Mouse (Mus musculus): ENCODE measurements around the gene Lipa.
A peak's percentile ranks its signal among the peaks of the same experiment; 100 is the strongest.

The Lipa gene

GRCm38 (mm10) chr19:34526941-34527682 lies at the start of gene Lipa:
TSS of gene Lipa (minus strand) at chr19:34527474.
- peak; percentile 78 to 82 for DNase-seq (ENCODE audit: low read depth in 2 of 2, low spot score in 2 of 2)

- no peak for DNase-seq (ENCODE audit: low read depth in 2 of 2, low spot score in 2 of 2)
Observed at GRCm38 (mm10) chr19:34573650-34574049, 46.4 kb upstream of the Lipa start.

- DNase-seq (ENCODE audit: low read depth in 2 of 2, low spot score in 2 of 2), result no peak
Observed at GRCm38 (mm10) chr19:34571080-34571479, 43.8 kb upstream of the Lipa start.

GRCm38 (mm10) chr19:34569896-34570476 lies 42.7 kb upstream of the Lipa start:
- no peak for DNase-seq (ENCODE audit: low read depth in 2 of 2, low spot score in 2 of 2)

GRCm38 (mm10) chr19:34568988-34569895 lies 42.0 kb upstream of the Lipa start:
- no peak for DNase-seq (ENCODE audit: low read depth in 2 of 2, low spot score in 2 of 2)

GRCm38 (mm10) chr19:34566178-34566784 lies 39.0 kb upstream of the Lipa start:
- DNase-seq (ENCODE audit: low read depth in 2 of 2, low spot score in 2 of 2), result no peak

GRCm38 (mm10) chr19:34562556-34562955 lies 35.3 kb upstream of the Lipa start:
- DNase-seq (ENCODE audit: low read depth in 2 of 2, low spot score in 2 of 2), result no peak

- DNase-seq (ENCODE audit: low read depth in 2 of 2, low spot score in 2 of 2), result no peak
Observed at GRCm38 (mm10) chr19:34556621-34557020, 29.3 kb upstream of the Lipa start.

GRCm38 (mm10) chr19:34554061-34554460 lies 26.8 kb upstream of the Lipa start:
- DNase-seq (ENCODE audit: low read depth in 2 of 2, low spot score in 2 of 2), result no peak

GRCm38 (mm10) chr19:34553522-34553921 lies 26.2 kb upstream of the Lipa start:
- DNase-seq (ENCODE audit: low read depth in 2 of 2, low spot score in 2 of 2), result no peak

- no peak for DNase-seq (ENCODE audit: low read depth in 2 of 2, low spot score in 2 of 2)
Observed at GRCm38 (mm10) chr19:34553021-34553420, 25.7 kb upstream of the Lipa start.

GRCm38 (mm10) chr19:34551981-34552380 lies 24.7 kb upstream of the Lipa start:
- no peak for DNase-seq (ENCODE audit: low read depth in 2 of 2, low spot score in 2 of 2)

GRCm38 (mm10) chr19:34550534-34551223 lies 23.4 kb upstream of the Lipa start, which contains the start of gene Ifit2:
TSS of gene Ifit2 (plus strand) at chr19:34550694.
- peak; percentile 58 to 69 for DNase-seq (ENCODE audit: low read depth in 2 of 2, low spot score in 2 of 2)

GRCm38 (mm10) chr19:34550205-34550533 lies 22.9 kb upstream of the Lipa start:
- DNase-seq (ENCODE audit: low read depth in 2 of 2, low spot score in 2 of 2), result no peak

GRCm38 (mm10) chr19:34547976-34548375 lies 20.7 kb upstream of the Lipa start:
- peak; percentile 84 to 88 for DNase-seq (ENCODE audit: low read depth in 2 of 2, low spot score in 2 of 2)

- DNase-seq (ENCODE audit: low read depth in 2 of 2, low spot score in 2 of 2), result no peak
Observed at GRCm38 (mm10) chr19:34546211-34546610, 18.9 kb upstream of the Lipa start.

- no peak for DNase-seq (ENCODE audit: low read depth in 2 of 2, low spot score in 2 of 2)
Observed at GRCm38 (mm10) chr19:34539422-34539821, 12.1 kb upstream of the Lipa start.

- no peak for DNase-seq (ENCODE audit: low read depth in 2 of 2, low spot score in 2 of 2)
Observed at GRCm38 (mm10) chr19:34532061-34532751, 4.9 kb upstream of the Lipa start.

- DNase-seq (ENCODE audit: low read depth in 2 of 2, low spot score in 2 of 2), result peak; percentile 29 to 39
Observed at GRCm38 (mm10) chr19:34526321-34526923, 852 bp downstream of the Lipa start.

GRCm38 (mm10) chr19:34524646-34525045 lies 2.6 kb downstream of the Lipa start:
- DNase-seq (ENCODE audit: low read depth in 2 of 2, low spot score in 2 of 2), result no peak
